Mouse (Mus musculus): Measurements from ENCODE around the gene Cdkl3. TPM values are rescaled to one million over a fixed set of nuclear protein-coding genes. Genes with fewer than 3 reads are reported as not detected.

Gene Cdkl3
- polyA plus RNA-seq, 1 experiment = 0.24 TPM

GRCm38 (mm10) chr11:52044156-52044555, 40.1 kb downstream of the Cdkl3 start:
- TF ChIP-seq POLR2A (IDR thresholded peaks at IDR 0.05; ENCODE audit: low read depth, low read length) = no peak
- TF ChIP-seq CTCF (IDR thresholded peaks at IDR 0.05; ENCODE audit: extremely low read depth, insufficient read length, insufficient replicate concordance, low read depth, low read length) = no peak
- H3K27me3 ChIP-seq (ENCODE audit: control insufficient read depth, insufficient read depth, low read length) = no peaks in the 10 kb centered on the region
- no peak overlapping the region for H3K4me3 ChIP-seq (ENCODE audit: low read depth, low read length)
- H3K4me1 ChIP-seq (ENCODE audit: control insufficient read depth, insufficient read depth, insufficient read length, low read length) = peaks cover 11% of the 10 kb centered on the region; the same call in 1 of the 2 replicates
- H3K36me3 ChIP-seq (ENCODE audit: control insufficient read depth, insufficient read depth, low read length) = no peaks in the 10 kb centered on the region
- H3K27ac ChIP-seq (ENCODE audit: insufficient read depth, low read depth, low read length) = no peak overlapping the region

GRCm38 (mm10) chr11:52046446-52047165, 42.6 kb downstream of the Cdkl3 start:
- peak overlapping the region; percentile 69 for H3K27ac ChIP-seq (ENCODE audit: insufficient read depth, low read depth, low read length)
- peaks cover 11% of the 10 kb centered on the region; the same call in 1 of the 2 replicates for H3K4me1 ChIP-seq (ENCODE audit: control insufficient read depth, insufficient read depth, insufficient read length, low read length)
- TF ChIP-seq CTCF (IDR thresholded peaks at IDR 0.05; ENCODE audit: extremely low read depth, insufficient read length, insufficient replicate concordance, low read depth, low read length) = no peak
- no peak for TF ChIP-seq POLR2A (IDR thresholded peaks at IDR 0.05; ENCODE audit: low read depth, low read length)
- H3K4me3 ChIP-seq (ENCODE audit: low read depth, low read length) = peak overlapping the region; percentile 33
- 19% methylated on average over 4 of the region's 4 CpGs for WGBS
- H3K27me3 ChIP-seq (ENCODE audit: control insufficient read depth, insufficient read depth, low read length) = no peaks in the 10 kb centered on the region
- no peaks in the 10 kb centered on the region for H3K36me3 ChIP-seq (ENCODE audit: control insufficient read depth, insufficient read depth, low read length)

GRCm38 (mm10) chr11:52053371-52053770, 49.4 kb downstream of the Cdkl3 start:
- H3K4me1 ChIP-seq (ENCODE audit: control insufficient read depth, insufficient read depth, insufficient read length, low read length) = no peaks in the 10 kb centered on the region
- no peak overlapping the region for H3K27ac ChIP-seq (ENCODE audit: insufficient read depth, low read depth, low read length)
- no peak overlapping the region for H3K4me3 ChIP-seq (ENCODE audit: low read depth, low read length)
- WGBS = 39% methylated on average over 6 of the region's 6 CpGs
- no peaks in the 10 kb centered on the region for H3K36me3 ChIP-seq (ENCODE audit: control insufficient read depth, insufficient read depth, low read length)
- no peaks in the 10 kb centered on the region for H3K27me3 ChIP-seq (ENCODE audit: control insufficient read depth, insufficient read depth, low read length)
- no peak for TF ChIP-seq POLR2A (IDR thresholded peaks at IDR 0.05; ENCODE audit: low read depth, low read length)

DNA sequence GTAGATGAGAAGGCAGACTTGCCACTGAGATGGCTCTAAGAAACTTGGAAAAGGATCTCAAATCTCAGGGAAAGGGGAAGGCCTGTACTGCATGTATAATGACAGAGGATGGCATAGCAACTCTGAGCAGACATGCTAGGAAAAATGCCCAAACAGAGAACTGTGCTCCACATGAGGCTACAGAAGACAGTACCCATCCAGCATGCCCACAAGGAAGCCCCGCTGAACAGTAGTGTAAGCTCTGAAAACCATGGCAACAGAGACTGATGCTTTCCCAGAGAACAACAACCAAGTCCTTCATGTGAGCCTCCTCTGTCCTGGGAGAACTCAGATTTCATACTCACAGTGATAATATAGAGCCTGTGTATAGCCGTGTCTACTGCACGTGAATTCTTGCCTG, 50.7 kb downstream of the Cdkl3 start:
- H3K4me3 ChIP-seq (ENCODE audit: low read depth, low read length) = no peak overlapping the region
- WGBS = 88% methylated on average over 3 of the region's 3 CpGs
- no peaks in the 10 kb centered on the region for H3K27me3 ChIP-seq (ENCODE audit: control insufficient read depth, insufficient read depth, low read length)
- no peaks in the 10 kb centered on the region for H3K36me3 ChIP-seq (ENCODE audit: control insufficient read depth, insufficient read depth, low read length)
- H3K27ac ChIP-seq (ENCODE audit: insufficient read depth, low read depth, low read length) = no peak overlapping the region
- no peak for TF ChIP-seq POLR2A (IDR thresholded peaks at IDR 0.05; ENCODE audit: low read depth, low read length)
- no peak for TF ChIP-seq CTCF (IDR thresholded peaks at IDR 0.05; ENCODE audit: extremely low read depth, insufficient read length, insufficient replicate concordance, low read depth, low read length)
- H3K4me1 ChIP-seq (ENCODE audit: control insufficient read depth, insufficient read depth, insufficient read length, low read length) = no peaks in the 10 kb centered on the region

GRCm38 (mm10) chr11:52056198-52056597, 52.2 kb downstream of the Cdkl3 start:
- TF ChIP-seq CTCF (IDR thresholded peaks at IDR 0.05; ENCODE audit: extremely low read depth, insufficient read length, insufficient replicate concordance, low read depth, low read length) (no peak), POLR2A (IDR thresholded peaks at IDR 0.05; ENCODE audit: low read depth, low read length) (no peak)
- H3K27ac ChIP-seq (ENCODE audit: insufficient read depth, low read depth, low read length) = no peak overlapping the region
- 82% methylated on average over 5 of the region's 5 CpGs for WGBS
- H3K27me3 ChIP-seq (ENCODE audit: control insufficient read depth, insufficient read depth, low read length) = no peaks in the 10 kb centered on the region
- H3K4me1 ChIP-seq (ENCODE audit: control insufficient read depth, insufficient read depth, insufficient read length, low read length) = no peaks in the 10 kb centered on the region
- no peaks in the 10 kb centered on the region for H3K36me3 ChIP-seq (ENCODE audit: control insufficient read depth, insufficient read depth, low read length)
- H3K4me3 ChIP-seq (ENCODE audit: low read depth, low read length) = no peak overlapping the region

- peaks cover 2% of the 10 kb centered on the region; the same call in 1 of the 2 replicates for H3K4me1 ChIP-seq (ENCODE audit: control insufficient read depth, insufficient read depth, insufficient read length, low read length)
- H3K4me3 ChIP-seq (ENCODE audit: low read depth, low read length) = no peak overlapping the region
- H3K27me3 ChIP-seq (ENCODE audit: control insufficient read depth, insufficient read depth, low read length) = no peaks in the 10 kb centered on the region
- H3K36me3 ChIP-seq (ENCODE audit: control insufficient read depth, insufficient read depth, low read length) = no peaks in the 10 kb centered on the region
- no peak overlapping the region for H3K27ac ChIP-seq (ENCODE audit: insufficient read depth, low read depth, low read length)
- WGBS = 24% methylated on average over 5 of the region's 5 CpGs
- TF ChIP-seq POLR2A (IDR thresholded peaks at IDR 0.05; ENCODE audit: low read depth, low read length) (no peak), CTCF (IDR thresholded peaks at IDR 0.05; ENCODE audit: extremely low read depth, insufficient read length, insufficient replicate concordance, low read depth, low read length) (no peak)
Observed at GRCm38 (mm10) chr11:52059001-52059400, 55.0 kb downstream of the Cdkl3 start.

- H3K27me3 ChIP-seq (ENCODE audit: control insufficient read depth, insufficient read depth, low read length) = no peaks in the 10 kb centered on the region
- H3K27ac ChIP-seq (ENCODE audit: insufficient read depth, low read depth, low read length) = no peak overlapping the region
- peaks cover 2% of the 10 kb centered on the region; the same call in 1 of the 2 replicates for H3K4me1 ChIP-seq (ENCODE audit: control insufficient read depth, insufficient read depth, insufficient read length, low read length)
- no peaks in the 10 kb centered on the region for H3K36me3 ChIP-seq (ENCODE audit: control insufficient read depth, insufficient read depth, low read length)
- TF ChIP-seq POLR2A (IDR thresholded peaks at IDR 0.05; ENCODE audit: low read depth, low read length) = no peak
- TF ChIP-seq CTCF (IDR thresholded peaks at IDR 0.05; ENCODE audit: extremely low read depth, insufficient read length, insufficient replicate concordance, low read depth, low read length) = no peak
- no peak overlapping the region for H3K4me3 ChIP-seq (ENCODE audit: low read depth, low read length)
- WGBS = 86% methylated on average over 4 of the region's 4 CpGs
Observed at GRCm38 (mm10) chr11:52060315-52060714, 56.3 kb downstream of the Cdkl3 start.
